Mouse (Mus musculus) MEL (cell line): ENCODE measurements around the gene Pitx1.

Source experiments
- MAFK ChIP-seq: IDR thresholded peaks from 2 replicates; pipeline ENCODE4 v1.6.1; 2011; ENCODE audit warnings: low read depth, mild to moderate bottlenecking, low read length, improper control_type of control experiment, borderline replicate concordance
- MEF2A ChIP-seq: IDR thresholded peaks from 2 replicates; pipeline ENCODE4 v1.6.1; 2014; ENCODE audit warnings: low read depth, mild to moderate bottlenecking, inconsistent platforms, low read length, improper control_type of control experiment; ENCODE audit not compliant: poor library complexity, insufficient replicate concordance, severe bottlenecking; ENCODE audit errors: extremely low read depth
- POLR2A ChIP-seq, 2 experiments: IDR thresholded peaks; 2 replicates each; pipeline ENCODE4 v1.6.1; 2011 to 2012; ENCODE audit warnings: low read length in 2 of 2, mild to moderate bottlenecking in 2 of 2, control low read depth in 1 of 2, improper control_type of control experiment in 1 of 2, low read depth in 1 of 2, moderate library complexity in 1 of 2; ENCODE audit not compliant: control insufficient read depth in 1 of 2, insufficient read depth in 1 of 2, poor library complexity in 1 of 2
- TAL1 ChIP-seq: IDR thresholded peaks from 2 replicates; pipeline ENCODE4 v1.6.1; 2012; ENCODE audit warnings: mild to moderate bottlenecking, inconsistent platforms, low read length, moderate library complexity, mixed read lengths

- TF ChIP-seq POLR2A (IDR thresholded peaks at IDR 0.05; ENCODE audit: control insufficient read depth in 1 of 2, insufficient read depth in 1 of 2, low read depth in 1 of 2, low read length in 2 of 2, poor library complexity in 1 of 2) (no peak), TAL1 (no peak), MEF2A (no peak), MAFK (no peak)
Observed at GRCm38 (mm10) chr13:55867540-55868103, 31.6 kb upstream of the Pitx1 start.
